Mouse (Mus musculus) ES-Bruce4 (cell line): ENCODE results near the gene Pfkfb4.

Experiments used
- CTCF ChIP-seq: IDR thresholded peaks from one replicate; pipeline ENCODE4 v1.8.1; 2011; ENCODE audit warnings: low read depth, low read length
- POLR2A ChIP-seq: IDR thresholded peaks from one replicate; pipeline ENCODE4 v1.8.1; 2011; ENCODE audit warnings: low read length; ENCODE audit not compliant: insufficient read depth

DNA sequence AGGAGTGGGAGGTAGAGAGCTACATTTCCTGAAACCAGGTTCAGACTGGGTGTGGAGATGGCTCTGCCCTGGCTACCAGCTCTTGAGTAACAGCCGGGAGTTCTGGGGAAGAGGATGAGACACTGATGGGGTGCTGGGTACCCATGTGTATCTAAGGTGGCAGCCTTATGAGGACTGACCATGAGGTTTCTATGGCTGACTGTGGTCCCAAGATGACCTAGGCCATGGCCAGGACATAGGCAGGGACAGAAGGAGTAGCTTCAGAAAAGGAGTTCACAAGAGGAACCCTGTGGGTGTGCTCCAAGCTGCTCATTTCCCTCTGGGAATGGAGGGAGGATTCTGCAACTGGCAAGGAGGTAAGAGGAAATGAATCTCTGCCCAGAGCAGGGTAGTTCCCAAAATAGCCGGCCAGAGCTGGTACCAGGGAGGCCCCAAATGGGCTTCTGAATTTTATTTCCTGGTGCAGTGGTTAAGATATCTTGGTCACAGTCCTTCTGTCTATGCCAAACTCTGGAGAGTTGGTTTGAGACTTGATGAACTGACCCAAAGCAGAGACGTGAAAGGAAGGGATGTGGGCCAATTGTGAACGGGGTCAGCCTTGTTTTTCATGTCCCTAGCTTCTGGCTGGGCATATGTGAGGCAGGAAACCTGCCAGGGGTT, 1.6 kb upstream of the Pfkfb4 start:
- TF ChIP-seq POLR2A (no peak), CTCF (no peak)
